22 mouse cellular contexts compared by ENCODE assay signal in genomic region chr8:64336546-64336945, GRCm38 (mm10).
DNase-seq lines count a peak whose midpoint lies in the region; ATAC-seq and TF ChIP-seq lines count a peak whose summit lies in the region.
"Had no signal": no experiment of that assay in that cellular context is flagged by ENCODE, and none has a peak within 500 bp of the region (broad histone marks: within the 10 kb centered on the region; RNA-seq: fewer than 3 reads in every experiment).

No protein-coding gene starts in this region.

- no peak overlapping the region for H3K4me3 ChIP-seq in heart, embryonic 13.5 days
- no peak overlapping the region for H3K4me3 ChIP-seq in heart, embryonic 12.5 days
- H3K4me3 ChIP-seq: embryonic facial prominence, embryonic 12.5 days; erythroblast, embryonic 14.5 days; forebrain, embryonic 12.5 days; forebrain, embryonic 15.5 days; heart, adult 2 months; heart, embryonic 10.5 days; heart, embryonic 15.5 days; hindbrain, embryonic 12.5 days; hindbrain, embryonic 15.5 days had no signal

- no peaks in the 10 kb centered on the region for H3K27me3 ChIP-seq in heart, embryonic 13.5 days (replicated peaks)
- no peaks in the 10 kb centered on the region for H3K27me3 ChIP-seq in heart, embryonic 12.5 days (replicated peaks)
- H3K27me3 ChIP-seq: embryonic facial prominence, embryonic 12.5 days; forebrain, embryonic 12.5 days; forebrain, embryonic 15.5 days; heart, embryonic 15.5 days; hindbrain, embryonic 12.5 days; hindbrain, embryonic 15.5 days had no signal

- H3K27ac ChIP-seq in heart, embryonic 13.5 days (replicated peaks): 0 out of 2 replicates have a peak overlapping the region, but pooled peaks have one; percentile 15
- no peak overlapping the region for H3K27ac ChIP-seq in heart, embryonic 12.5 days (ENCODE audit: poor library complexity, severe bottlenecking)
- H3K27ac ChIP-seq: embryonic facial prominence, embryonic 12.5 days; forebrain, embryonic 12.5 days; forebrain, embryonic 15.5 days; heart, adult 2 months; heart, embryonic 10.5 days; heart, embryonic 15.5 days; hindbrain, embryonic 12.5 days; hindbrain, embryonic 15.5 days had no signal

- DNase-seq in cerebellum, adult 9-10 months: peak; percentile 50
- no peak for DNase-seq in cerebellum, postnatal 10 days
- peak; percentile 12 for DNase-seq in brain, embryonic 14.5 days (ENCODE audit: low read depth)
- DNase-seq in frontal cortex, postnatal 25 days (ENCODE audit: low spot score in 2 of 2): no peak
- DNase-seq: adrenal gland, adult 8-10 months; adrenal gland, postnatal 25 days; cerebellum, postnatal 14 days; gastrocnemius, postnatal 10 days; gastrocnemius, postnatal 36 days; heart, adult 2 months had no signal

- H3K9ac ChIP-seq in heart, embryonic 13.5 days: no peak overlapping the region
- no peak overlapping the region for H3K9ac ChIP-seq in heart, embryonic 12.5 days
- H3K9ac ChIP-seq: embryonic facial prominence, embryonic 12.5 days; forebrain, embryonic 12.5 days; forebrain, embryonic 15.5 days; heart, embryonic 15.5 days; hindbrain, embryonic 12.5 days; hindbrain, embryonic 15.5 days had no signal

- no peak for TF ChIP-seq POLR2A in brain, embryonic 14.5 days (IDR thresholded peaks at IDR 0.05; ENCODE audit: borderline replicate concordance, extremely low read depth, insufficient read depth, insufficient read length, poor library complexity, severe bottlenecking)

- no peaks in the 10 kb centered on the region for H3K36me3 ChIP-seq in heart, embryonic 13.5 days
- H3K36me3 ChIP-seq in heart, embryonic 12.5 days: no peaks in the 10 kb centered on the region
- H3K36me3 ChIP-seq: embryonic facial prominence, embryonic 12.5 days; forebrain, embryonic 12.5 days; forebrain, embryonic 15.5 days; heart, embryonic 10.5 days; heart, embryonic 15.5 days; hindbrain, embryonic 12.5 days; hindbrain, embryonic 15.5 days had no signal

- H3K4me2 ChIP-seq in heart, embryonic 13.5 days: no peak overlapping the region
- H3K4me2 ChIP-seq in heart, embryonic 12.5 days: no peak overlapping the region
- H3K4me2 ChIP-seq: embryonic facial prominence, embryonic 12.5 days; forebrain, embryonic 12.5 days; forebrain, embryonic 15.5 days; heart, embryonic 15.5 days; hindbrain, embryonic 12.5 days; hindbrain, embryonic 15.5 days had no signal

- H3K4me1 ChIP-seq in heart, embryonic 13.5 days: peaks cover 7% of the 10 kb centered on the region
- H3K4me1 ChIP-seq in heart, embryonic 12.5 days (replicated peaks): no peaks in the 10 kb centered on the region
- H3K4me1 ChIP-seq: forebrain, embryonic 12.5 days; forebrain, embryonic 15.5 days; heart, embryonic 15.5 days; hindbrain, embryonic 12.5 days; hindbrain, embryonic 15.5 days had no signal

- no peak for ATAC-seq in heart, embryonic 13.5 days (ENCODE audit: extremely low read depth, insufficient number of reproducible peaks, low FRiP score, low TSS enrichment)
- ATAC-seq in heart, embryonic 12.5 days (ENCODE audit: insufficient number of reproducible peaks, low FRiP score): no peak
- ATAC-seq: CD4-positive, CD25-positive, alpha-beta regulatory T cell, adult 4 months; forebrain, embryonic 15.5 days; intestine, postnatal 0 days had no signal

- H3K9me3 ChIP-seq in heart, embryonic 13.5 days: no peaks in the 10 kb centered on the region
- H3K9me3 ChIP-seq in heart, embryonic 12.5 days (replicated peaks): no peaks in the 10 kb centered on the region
- H3K9me3 ChIP-seq: embryonic facial prominence, embryonic 12.5 days; forebrain, embryonic 12.5 days; forebrain, embryonic 15.5 days; heart, embryonic 10.5 days; heart, embryonic 15.5 days; hindbrain, embryonic 12.5 days; hindbrain, embryonic 15.5 days had no signal

- no peak for TF ChIP-seq CTCF in brain, embryonic 14.5 days (IDR thresholded peaks at IDR 0.05; ENCODE audit: borderline replicate concordance, extremely low read depth, insufficient read depth, insufficient read length)

Comparison
In these comparisons a context has a peak if more than half of its experiments do, and no peak if none do; other contexts are left out.
1. DNase-seq: peak in cerebellum, adult 9-10 months (single experiment) and brain, embryonic 14.5 days (single experiment); none in cerebellum, postnatal 10 days (0 of 2) and frontal cortex, postnatal 25 days (0 of 2).